Mouse (Mus musculus) spleen, postnatal 10 days (tissue): ENCODE measurements around the gene Ceacam14.

ENCODE experiments used
- DNase-seq, 2 experiments: peaks; one replicate each; pipeline ENCODE4 v3.0.0; 2021 to 2022; ENCODE audit warnings: low spot score in 2 of 2

Gene Ceacam14

GRCm38 (mm10) chr7:17812333-17812732 lies at the start of gene Ceacam14:
Gene Ceacam14, plus strand, starts transcription at chr7:17812633.
- no peak for DNase-seq
